Comparison of ENCODE assay signal across 21 mouse cellular contexts in genomic region chr16:91587730-91588453, GRCm38 (mm10). TPM values are rescaled to one million over a fixed set of nuclear protein-coding genes. Genes with fewer than 3 reads are reported as not detected.
DNase-seq lines count a peak whose midpoint lies in the region; ATAC-seq and TF ChIP-seq lines count a peak whose summit lies in the region.
"Had no signal": no experiment of that assay in that cellular context is flagged by ENCODE, and none has a peak within 500 bp of the region (broad histone marks: within the 10 kb centered on the region; RNA-seq: fewer than 3 reads in every experiment).

No protein-coding gene starts in this region.

- no peaks in the 10 kb centered on the region for H3K9me3 ChIP-seq in intestine, postnatal 0 days (ENCODE audit: control insufficient read depth)
- H3K9me3 ChIP-seq: forebrain, embryonic 10.5 days; hindbrain, embryonic 13.5 days; limb, embryonic 15.5 days had no signal

- no peaks in the 10 kb centered on the region for H3K4me1 ChIP-seq in intestine, postnatal 0 days (replicated peaks; ENCODE audit: control insufficient read depth, insufficient read depth, low read length)

- no peak for TF ChIP-seq CTCF in intestine, postnatal 0 days (IDR thresholded peaks at IDR 0.05; ENCODE audit: low read depth)
- no peak for TF ChIP-seq CTCF in left cerebral cortex, adult 2 months (IDR thresholded peaks at IDR 0.05)

- no peak overlapping the region for H3K27ac ChIP-seq in intestine, postnatal 0 days (ENCODE audit: low read depth, low read length)
- H3K27ac ChIP-seq in left cerebral cortex, adult 2 months = no peak overlapping the region
- H3K27ac ChIP-seq: forebrain, embryonic 10.5 days; hindbrain, embryonic 13.5 days; limb, embryonic 15.5 days; stomach, postnatal 0 days had no signal

- 60% methylated on average over 6 of the region's 6 CpGs for WGBS in intestine, postnatal 0 days

- H3K4me3 ChIP-seq in intestine, postnatal 0 days (ENCODE audit: low read depth, low read length) = no peak overlapping the region
- H3K4me3 ChIP-seq in left cerebral cortex, adult 2 months = no peak overlapping the region
- H3K4me3 ChIP-seq: forebrain, embryonic 10.5 days; hindbrain, embryonic 13.5 days; limb, embryonic 15.5 days had no signal

- ATAC-seq in megakaryocyte, adult 5-6 weeks (ENCODE audit: poor library complexity, severe bottlenecking) = peak; percentile 85
- ATAC-seq in intestine, postnatal 0 days = no peak
- ATAC-seq: forebrain, postnatal 0 days had no signal

- DNase-seq in cerebellum, adult 11-12 months = peak; percentile 15
- DNase-seq in cerebellum, postnatal 10 days = no peak
- DNase-seq in thymus, postnatal 10 days (ENCODE audit: low spot score in 2 of 2) = peak; percentile 63
- no peak for DNase-seq in kidney, postnatal 10 days
- DNase-seq in lung, postnatal 25 days (ENCODE audit: low spot score) = no peak
- DNase-seq in left cerebral cortex, adult 2 months (ENCODE audit: extremely low spot score in 1 of 2, low spot score in 2 of 2) = no peak
- DNase-seq: adrenal gland, adult 2 months; cerebellum, postnatal 14 days; embryo, embryonic 11 days; forebrain, postnatal 0 days; heart, postnatal 10 days; kidney, adult 9 months; kidney, postnatal 36 days; lung, postnatal 10 days had no signal

- no peaks in the 10 kb centered on the region for H3K27me3 ChIP-seq in intestine, postnatal 0 days (replicated peaks; ENCODE audit: control insufficient read depth, insufficient read depth, low read length)
- H3K27me3 ChIP-seq: hindbrain, embryonic 13.5 days; limb, embryonic 15.5 days had no signal

- H3K4me2 ChIP-seq in intestine, postnatal 0 days (replicated peaks; ENCODE audit: low read depth) = no peak overlapping the region
- H3K4me2 ChIP-seq: heart, embryonic 11.5 days; hindbrain, embryonic 13.5 days; limb, embryonic 15.5 days had no signal

- H3K36me3 ChIP-seq in intestine, postnatal 0 days (ENCODE audit: control insufficient read depth, insufficient read depth) = peaks cover 17% of the 10 kb centered on the region

- H3K9ac ChIP-seq in intestine, postnatal 0 days (ENCODE audit: low read depth, low read length) = no peak overlapping the region
- H3K9ac ChIP-seq: forebrain, postnatal 0 days; hindbrain, embryonic 13.5 days; limb, embryonic 15.5 days had no signal

- intact Hi-C loops in left cerebral cortex, adult 2 months (cut with DNase I) = no loop called here

RNA-seq across cellular contexts. Expression of gene Tmem50b, which starts 9.7 kb away (rescaled TPM):
- total RNA-seq in megakaryocyte, adult 5-6 weeks (2015) = 102 and 112 TPM in 2 replicates
- total RNA-seq in megakaryocyte, adult 5-6 weeks (2017) = 83.4 and 89.7 TPM in 2 replicates
- polyA plus RNA-seq in intestine, postnatal 0 days (2015; fragmentation: Nextera tagmentation; extraction: Ambion mirVana) = 24.9 and 28.0 TPM in 2 replicates
- 10 to 100 TPM; 84.1 to 88.0 TPM for total RNA-seq in left cerebral cortex, adult 2 months (2021)

RNA-seq across cellular contexts. Expression of gene Dnajc28, which starts 30.9 kb away (rescaled TPM):
- 2.3 and 2.7 TPM in 2 replicates for total RNA-seq in megakaryocyte, adult 5-6 weeks (2015)
- 5.0 and 6.8 TPM in 2 replicates for total RNA-seq in megakaryocyte, adult 5-6 weeks (2017)
- polyA plus RNA-seq in intestine, postnatal 0 days (2015; fragmentation: Nextera tagmentation; extraction: Ambion mirVana) = 1.0 and 1.5 TPM in 2 replicates
- total RNA-seq in left cerebral cortex, adult 2 months (2021) = 1 to 10 TPM; 9.0 to 9.8 TPM

RNA-seq across cellular contexts. Expression of gene Ifngr2, which starts 41.0 kb away (rescaled TPM):
- total RNA-seq in megakaryocyte, adult 5-6 weeks (2015) = 63.2 and 67.5 TPM in 2 replicates
- total RNA-seq in megakaryocyte, adult 5-6 weeks (2017) = 47.0 and 49.0 TPM in 2 replicates
- 138 and 146 TPM in 2 replicates for polyA plus RNA-seq in intestine, postnatal 0 days (2015; fragmentation: Nextera tagmentation; extraction: Ambion mirVana)
- total RNA-seq in left cerebral cortex, adult 2 months (2021) = 10 to 100 TPM; 30.0 to 32.7 TPM

RNA-seq across cellular contexts. Expression of gene Gart, which starts 58.9 kb away (rescaled TPM):
- 59.0 and 62.7 TPM in 2 replicates for total RNA-seq in megakaryocyte, adult 5-6 weeks (2015)
- total RNA-seq in megakaryocyte, adult 5-6 weeks (2017) = 98.1 and 115 TPM in 2 replicates
- polyA plus RNA-seq in intestine, postnatal 0 days (2015; fragmentation: Nextera tagmentation; extraction: Ambion mirVana) = 19.0 and 23.8 TPM in 2 replicates
- 10 to 100 TPM; 48.4 to 52.8 TPM for total RNA-seq in left cerebral cortex, adult 2 months (2021)

RNA-seq across cellular contexts. Expression of gene Son, which starts 59.4 kb away (rescaled TPM):
- 271 and 279 TPM in 2 replicates for total RNA-seq in megakaryocyte, adult 5-6 weeks (2015)
- total RNA-seq in megakaryocyte, adult 5-6 weeks (2017) = 160 and 200 TPM in 2 replicates
- polyA plus RNA-seq in intestine, postnatal 0 days (2015; fragmentation: Nextera tagmentation; extraction: Ambion mirVana) = 71.1 and 83.4 TPM in 2 replicates
- total RNA-seq in left cerebral cortex, adult 2 months (2021) = 100 to 1,000 TPM; 221 to 228 TPM

Comparison
In these comparisons a context has a peak if more than half of its experiments do, and no peak if none do; other contexts are left out.
1. DNase-seq: peak in cerebellum, adult 11-12 months (single experiment) and thymus, postnatal 10 days (2 of 2); none in cerebellum, postnatal 10 days (0 of 2), kidney, postnatal 10 days (single experiment), lung, postnatal 25 days (single experiment) and left cerebral cortex, adult 2 months (0 of 2).